Mouse (Mus musculus) urinary bladder, postnatal 36 days (tissue): ENCODE measurements around the gene Aacs.
"Not testable (repeated sequence)": the region's sequence is repeated elsewhere in the genome, so short reads cannot be mapped to it uniquely, and the experiment has no call there.

ENCODE experiments used
- DNase-seq, 2 experiments: peaks; one replicate each; pipeline ENCODE4 v3.0.0; 2022; ENCODE audit warnings: low spot score in 2 of 2, mixed read lengths in 1 of 2

Gene Aacs

DNA sequence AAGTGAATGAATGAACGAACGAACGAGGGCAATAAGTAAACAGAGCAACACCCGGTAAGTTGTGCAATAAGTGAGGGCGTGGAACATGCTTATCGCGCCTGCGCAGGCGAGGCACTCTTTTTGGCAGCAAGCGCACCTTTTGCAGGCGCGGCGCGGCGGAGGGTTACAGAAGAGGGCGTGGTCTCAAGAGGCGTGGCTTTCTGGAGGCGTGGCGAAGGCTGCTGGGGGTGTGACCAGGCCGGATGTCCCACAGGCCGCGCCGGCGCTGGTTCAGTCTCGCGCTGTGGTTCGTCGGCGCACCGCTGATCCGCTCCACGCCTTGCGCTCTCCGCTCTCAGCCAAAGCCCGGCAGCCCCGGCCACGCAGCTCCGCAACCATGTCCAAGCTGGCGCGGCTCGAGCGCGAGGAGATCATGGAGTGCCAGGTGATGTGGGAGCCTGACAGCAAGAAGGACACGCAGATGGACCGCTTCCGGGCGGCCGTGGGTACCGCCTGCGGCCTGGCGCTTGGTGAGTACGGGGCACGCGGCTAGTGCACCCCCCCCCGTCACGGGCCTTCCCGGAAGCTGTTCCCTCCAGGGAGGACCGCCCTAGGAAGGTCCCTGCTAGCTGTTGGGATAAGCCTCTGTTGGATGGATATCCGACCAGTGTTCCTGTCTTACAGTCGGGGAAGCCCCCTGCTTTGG, at the start of gene Aacs:
Gene Aacs, plus strand, starts transcription at position 214 of the 685 bp plus-strand sequence.
- DNase-seq: peak; percentile 99

DNA sequence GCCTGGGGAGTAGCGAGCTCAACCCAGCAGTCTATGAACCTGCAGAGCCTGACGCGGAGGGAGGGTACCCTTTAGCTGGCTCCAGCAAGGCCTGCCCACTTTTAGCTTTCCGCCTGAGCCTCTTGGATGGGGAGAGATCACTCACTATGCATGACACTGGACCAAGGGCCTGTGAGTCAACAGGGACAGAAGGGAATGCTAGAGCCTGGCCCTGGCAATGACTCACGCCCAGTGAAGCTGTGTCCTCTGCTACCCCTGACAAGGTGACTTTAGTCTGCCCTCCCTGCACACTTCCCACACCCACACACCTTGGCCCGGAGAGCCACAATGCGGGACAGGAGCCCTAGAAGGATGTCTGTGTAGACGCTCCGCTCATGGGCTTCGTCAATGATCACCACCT, 49.3 kb upstream of the Aacs start:
- DNase-seq: no peak

- DNase-seq: not testable (repeated sequence)
These were observed 43.3 kb upstream of the Aacs start for GRCm38 (mm10) chr5:125432324-125432723.

DNA sequence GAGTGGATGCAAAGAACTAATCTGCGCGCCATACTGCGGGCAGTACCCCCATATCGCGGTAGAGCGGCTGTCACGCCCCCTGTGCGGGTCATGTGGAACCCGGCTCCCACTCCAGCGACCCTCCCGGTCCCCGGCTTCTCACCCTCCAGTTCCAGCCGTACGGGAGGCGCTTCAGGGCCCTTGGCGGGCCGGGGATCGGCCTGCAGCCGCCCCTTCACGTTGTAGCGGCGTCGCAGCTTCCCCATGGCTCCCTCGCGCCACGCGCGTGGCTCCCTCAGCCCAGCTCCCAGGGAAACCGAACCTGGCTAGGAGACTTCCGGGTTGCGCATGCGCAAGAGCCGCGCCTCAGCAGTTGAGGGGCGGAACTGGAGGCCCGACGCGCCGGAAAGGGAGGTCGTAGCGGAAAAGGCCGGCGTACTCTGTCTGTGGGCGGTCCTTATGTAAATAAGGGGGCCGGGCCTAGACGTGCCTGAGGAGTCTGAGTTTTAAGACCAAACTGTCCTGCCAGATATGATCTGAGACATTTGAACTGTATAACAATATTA, 41.7 kb upstream of the Aacs start, which contains the start of gene Dhx37:
Gene Dhx37, minus strand, starts transcription at position 329 of the 545 bp plus-strand sequence.
- peak; percentile 84 to 93 for DNase-seq

DNA sequence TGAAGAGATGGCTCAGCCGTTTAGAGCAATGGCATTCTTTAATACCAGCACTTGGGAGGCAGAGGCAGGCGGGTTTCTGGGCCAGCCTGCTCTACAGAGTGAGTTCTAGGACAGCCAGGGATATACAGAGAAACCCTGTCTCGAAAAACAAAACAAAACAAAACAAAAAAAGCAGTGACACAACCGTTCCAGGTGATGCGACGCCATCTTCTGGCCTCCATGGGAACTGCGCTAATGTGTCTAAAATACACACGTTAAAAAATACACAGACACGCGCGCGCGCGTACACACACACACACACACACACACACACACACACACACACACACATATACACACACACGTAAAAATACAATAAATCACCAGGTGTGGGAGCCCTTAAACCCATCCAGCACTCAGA, 41.3 kb upstream of the Aacs start:
- not testable (repeated sequence) for DNase-seq

- no peak for DNase-seq
These were observed 34.9 kb upstream of the Aacs start for GRCm38 (mm10) chr5:125440583-125441233.

GRCm38 (mm10) chr5:125441234-125442114, 34.1 kb upstream of the Aacs start, which contains the start of gene Bri3bp:
TSS of gene Bri3bp (plus strand) at chr5:125441568.
- peak; percentile 35 to 44 for DNase-seq

- DNase-seq: no peak
These were observed 33.2 kb upstream of the Aacs start for GRCm38 (mm10) chr5:125442136-125442995.

DNA sequence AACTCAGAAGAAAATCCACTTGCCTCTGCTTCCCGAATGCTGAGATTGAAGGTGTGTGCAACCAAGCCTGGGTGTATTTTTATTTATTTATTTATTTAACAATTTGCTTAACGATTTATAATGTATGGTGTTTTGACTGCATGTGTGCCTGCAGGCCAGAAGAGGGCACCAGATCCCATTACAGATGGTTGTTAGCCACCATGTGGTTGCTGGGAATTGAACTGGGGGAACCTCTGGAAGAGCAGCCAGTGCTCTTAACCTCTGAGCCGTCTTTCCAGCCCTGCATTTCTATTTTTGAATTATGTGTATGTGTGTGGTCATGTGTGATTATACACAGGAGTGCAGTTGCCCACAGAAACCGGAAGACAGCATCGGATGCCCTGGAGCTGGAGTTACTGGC, 32.3 kb upstream of the Aacs start:
- no peak for DNase-seq

DNA sequence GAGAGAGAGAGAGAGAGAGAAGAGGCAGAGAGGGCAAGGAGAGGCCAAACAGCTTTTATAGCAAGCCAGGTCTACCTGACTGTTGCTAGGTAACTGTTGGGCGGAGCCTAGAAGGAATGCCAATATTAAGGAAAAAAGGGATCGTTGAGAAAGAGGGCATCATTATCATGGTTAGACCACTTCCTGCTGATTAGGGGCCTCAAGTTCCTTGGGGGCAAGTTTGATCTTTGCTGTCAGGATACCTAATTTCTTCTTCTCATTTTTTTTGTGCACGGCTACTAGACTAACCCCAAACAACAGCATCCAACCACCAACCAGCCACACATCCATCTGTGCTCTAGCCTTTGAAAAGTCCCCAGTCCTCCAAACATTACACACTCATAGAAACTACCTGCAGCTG, 31.7 kb upstream of the Aacs start:
- no peak for DNase-seq

DNA sequence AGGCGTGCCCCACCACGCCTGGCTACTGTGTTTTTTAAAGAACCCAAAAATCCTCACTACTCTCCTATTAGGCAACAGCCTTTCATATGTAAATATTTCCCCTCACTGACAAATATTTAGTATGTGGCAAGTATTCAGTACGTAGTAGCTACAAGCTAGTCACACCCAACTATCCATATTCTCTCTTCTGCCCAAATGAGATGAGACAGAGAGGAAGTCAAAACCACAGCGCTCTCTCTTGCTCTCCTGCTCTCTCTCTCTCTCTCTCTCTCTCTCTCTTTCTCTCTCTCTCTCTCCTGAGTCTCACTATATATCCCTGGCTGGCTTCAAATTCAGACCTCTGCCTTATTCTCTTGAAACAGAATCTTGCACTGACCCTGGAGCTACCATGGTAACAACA, 31.1 kb upstream of the Aacs start:
- DNase-seq: no peak

- DNase-seq: no peak
These were observed 29.3 kb upstream of the Aacs start for GRCm38 (mm10) chr5:125446344-125446743.

DNA sequence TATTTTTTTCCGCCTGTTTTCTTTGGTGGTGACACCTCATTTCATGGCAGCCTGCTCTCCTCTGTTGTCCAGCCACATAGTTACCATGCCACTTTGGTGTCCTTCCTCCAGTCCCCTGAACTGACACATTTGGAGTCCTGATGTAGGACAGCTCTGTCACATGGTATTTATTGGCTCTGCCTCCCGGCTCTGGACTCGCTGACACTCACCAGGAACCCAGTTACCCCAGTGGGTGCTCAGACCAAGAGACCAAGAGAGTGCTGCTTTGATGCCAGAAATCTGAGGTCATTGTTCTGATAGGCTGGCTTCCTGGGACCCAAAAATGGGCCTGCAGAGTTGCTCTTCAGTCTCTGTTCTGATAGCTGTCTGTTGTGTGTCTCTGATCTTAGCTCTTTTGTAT, 27.6 kb upstream of the Aacs start:
- no peak for DNase-seq

- no peak for DNase-seq
These were observed 27.0 kb upstream of the Aacs start for GRCm38 (mm10) chr5:125448631-125449030.

DNA sequence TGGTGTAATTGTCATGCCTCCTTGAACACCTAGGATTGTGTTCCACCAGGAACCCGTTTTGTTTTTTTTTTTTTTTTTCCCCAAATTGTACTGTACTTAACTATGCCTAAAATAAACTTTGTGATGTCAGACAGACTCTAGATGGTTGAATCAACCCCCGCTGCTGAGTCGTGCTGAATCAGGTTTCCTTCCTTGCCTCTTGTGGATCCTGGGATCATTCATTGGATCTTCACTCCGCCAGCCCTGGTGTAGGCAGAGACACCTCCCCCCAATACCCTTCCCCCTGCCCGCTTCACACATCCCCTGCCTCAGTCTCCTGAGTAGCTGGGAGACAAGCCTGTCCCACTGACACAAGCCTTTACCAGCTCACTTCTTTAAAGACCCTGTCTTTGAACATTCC, 26.3 kb upstream of the Aacs start:
- no peak for DNase-seq

DNA sequence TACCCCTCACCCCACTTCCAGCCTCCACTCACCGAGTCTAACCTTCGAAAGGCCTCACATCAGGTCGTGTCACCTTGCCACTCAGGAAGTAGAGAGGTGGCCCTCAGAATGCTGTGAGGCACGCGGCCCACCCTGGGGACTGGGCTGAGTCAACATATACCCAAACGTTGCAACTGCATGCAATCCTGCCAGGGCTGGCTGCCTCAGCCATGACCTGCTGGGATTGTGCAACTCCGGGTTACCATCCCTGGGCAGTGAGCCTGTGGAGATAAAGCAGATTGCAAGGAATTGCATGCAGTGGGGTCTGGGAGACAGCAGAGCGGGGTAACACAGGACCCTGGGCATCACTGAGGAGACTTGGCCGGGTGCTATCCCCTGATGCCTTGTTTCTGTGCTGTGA, 23.0 kb upstream of the Aacs start:
- DNase-seq: peak in 1 of 2 experiments; percentile 67

- no peak for DNase-seq
These were observed 19.5 kb upstream of the Aacs start for GRCm38 (mm10) chr5:125456100-125456499.

GRCm38 (mm10) chr5:125457538-125457937, 18.1 kb upstream of the Aacs start:
- DNase-seq: no peak

DNA sequence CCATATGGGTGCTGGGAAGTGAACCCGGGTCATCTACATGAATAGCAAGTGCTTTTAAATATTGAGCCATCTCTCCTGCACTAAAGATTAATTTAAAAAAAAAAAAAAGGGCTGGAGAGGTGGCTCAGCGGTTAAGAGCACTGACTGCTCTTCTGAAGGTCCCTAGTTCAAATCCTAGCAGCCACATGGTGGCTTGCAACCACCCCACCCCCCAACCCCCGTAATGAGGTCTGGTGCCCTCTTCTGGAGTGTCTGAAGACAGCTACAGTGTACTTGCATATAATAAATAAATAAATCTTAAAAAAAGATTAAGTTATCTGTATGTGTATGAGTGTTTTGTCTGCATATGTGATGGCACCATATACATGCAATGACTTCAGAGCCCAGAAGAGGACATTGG, 15.0 kb upstream of the Aacs start:
- DNase-seq: no peak

GRCm38 (mm10) chr5:125461868-125462445, 13.7 kb upstream of the Aacs start:
- DNase-seq: peak in 1 of 2 experiments; percentile 51

- no peak for DNase-seq
These were observed 10.4 kb upstream of the Aacs start for GRCm38 (mm10) chr5:125465192-125465591.
